Mouse (Mus musculus) heart, postnatal 4 days (tissue): ENCODE measurements around the gene Gm14419. TPM values are rescaled to one million over a fixed set of nuclear protein-coding genes. Genes with fewer than 3 reads are reported as not detected.
"Not testable (repeated sequence)": the region's sequence is repeated elsewhere in the genome, so short reads cannot be mapped to it uniquely, and the experiment has no call there.

Experiments used
- DNase-seq: peaks from one replicate; pipeline ENCODE4 v3.0.0; 2021
- total RNA-seq, 2 experiments: library from RNA; stranded (reverse); gene quantifications; 2 replicates each; pipeline ENCODE4 v1.2.3; 2021

The Gm14419 gene
- 10 to 100 TPM; 32.6 to 33.0 TPM for total RNA-seq

DNA sequence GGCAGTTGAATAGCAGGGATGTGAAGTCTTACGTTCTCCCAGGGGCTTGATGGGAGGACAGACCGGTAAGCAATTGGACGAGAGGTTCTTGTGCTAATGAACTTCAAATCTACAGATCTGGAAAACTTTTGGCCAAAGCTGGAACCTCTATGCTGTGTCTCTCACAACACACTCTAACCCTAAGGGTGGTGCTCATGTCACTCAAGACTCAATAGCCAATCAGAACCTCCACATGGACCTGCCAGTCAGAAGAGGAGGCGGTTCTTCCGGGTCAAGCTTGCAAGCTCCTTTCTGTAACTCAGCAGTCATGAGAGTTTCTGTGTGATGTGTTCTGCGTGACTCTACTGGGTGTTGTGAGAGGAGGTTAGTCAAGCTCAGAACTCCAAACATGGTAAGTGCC is at the start of gene Gm14419:
TSS of gene Gm14419 (plus strand) at position 301 of the 400 bp plus-strand sequence.
- DNase-seq = not testable (repeated sequence)

Other genes starting within 250 kb of the Gm14419 start
- 1 to 10 TPM; 7.1 to 9.7 TPM for gene Gm14295, start 202.3 kb upstream of the Gm14419 start, total RNA-seq
- gene Gm14408, start 169.8 kb upstream of the Gm14419 start, total RNA-seq = not detected
- 1 to 10 TPM; 3.5 to 4.7 TPM for gene Gm14296, start 73.1 kb upstream of the Gm14419 start, total RNA-seq
- gene Gm14401, start 73.4 kb downstream of the Gm14419 start, total RNA-seq = not detected
- gene Gm14410, start 205.5 kb downstream of the Gm14419 start, total RNA-seq = 10 to 100 TPM; 14.9 to 16.0 TPM